Mouse (Mus musculus): ENCODE data around the gene Srgap2. TPM values are rescaled to one million over a fixed set of nuclear protein-coding genes. Genes with fewer than 3 reads are reported as not detected.

Gene Srgap2
- total RNA-seq, 2 experiments from 2014 or later, result 34.2 to 36.0 TPM

- no peak for DNase-seq
- intact Hi-C loops (cut with DNase I), result no loop called here
Observed at GRCm38 (mm10) chr1:131299240-131299639, 227.9 kb downstream of the Srgap2 start.

GRCm38 (mm10) chr1:131298171-131298570, 229.0 kb downstream of the Srgap2 start:
- intact Hi-C loops (cut with DNase I), result no loop called here
- no peak for DNase-seq

GRCm38 (mm10) chr1:131296726-131297125, 230.4 kb downstream of the Srgap2 start:
- no peak for DNase-seq
- intact Hi-C loops (cut with DNase I), result no loop called here

GRCm38 (mm10) chr1:131295200-131295599, 232.0 kb downstream of the Srgap2 start:
- DNase-seq, result no peak
- intact Hi-C loops (cut with DNase I), result no loop called here

- intact Hi-C loops (cut with DNase I), result no loop called here
Observed at GRCm38 (mm10) chr1:131293922-131294250, 233.3 kb downstream of the Srgap2 start.

GRCm38 (mm10) chr1:131293221-131293921, 233.8 kb downstream of the Srgap2 start:
- intact Hi-C loops (cut with DNase I), result no loop called here

More at GRCm38 (mm10) chr1:131293922-131294250, 233.3 kb downstream of the Srgap2 start:
- no peak for DNase-seq

GRCm38 (mm10) chr1:131290648-131291047, 236.5 kb downstream of the Srgap2 start:
- intact Hi-C loops (cut with DNase I), result loop anchor here (1.0 kb wide), 1 partner anchor 265 kb away; no protein-coding TSS in a partner anchor
- DNase-seq, result peak; percentile 58 to 71

More at GRCm38 (mm10) chr1:131293221-131293921, 233.8 kb downstream of the Srgap2 start:
- DNase-seq, result no peak

GRCm38 (mm10) chr1:131288938-131289337, 238.2 kb downstream of the Srgap2 start:
- intact Hi-C loops (cut with DNase I), result no loop called here
- DNase-seq, result no peak

GRCm38 (mm10) chr1:131287267-131287666, 239.9 kb downstream of the Srgap2 start:
- no peak for DNase-seq
- intact Hi-C loops (cut with DNase I), result no loop called here

- DNase-seq, result no peak
Observed at GRCm38 (mm10) chr1:131286803-131287202, 240.3 kb downstream of the Srgap2 start.

GRCm38 (mm10) chr1:131284616-131285015, 242.5 kb downstream of the Srgap2 start:
- intact Hi-C loops (cut with DNase I), result loop anchor here (5.0 kb wide), 1 partner anchor 378 kb away; no protein-coding TSS in a partner anchor
- no peak for DNase-seq

More at GRCm38 (mm10) chr1:131286803-131287202, 240.3 kb downstream of the Srgap2 start:
- intact Hi-C loops (cut with DNase I), result no loop called here

- no peak for DNase-seq
- intact Hi-C loops (cut with DNase I), result loop anchor here (5.0 kb wide), 1 partner anchor 378 kb away; no protein-coding TSS in a partner anchor
Observed at GRCm38 (mm10) chr1:131284167-131284566, 243.0 kb downstream of the Srgap2 start.

GRCm38 (mm10) chr1:131281731-131282130, 245.4 kb downstream of the Srgap2 start:
- intact Hi-C loops (cut with DNase I), result loop anchor here (5.0 kb wide), 1 partner anchor 381 kb away; no protein-coding TSS in a partner anchor
- DNase-seq, result no peak

- DNase-seq, result no peak
- intact Hi-C loops (cut with DNase I), result loop anchor here (5.0 kb wide), 1 partner anchor 382 kb away; no protein-coding TSS in a partner anchor
Observed at GRCm38 (mm10) chr1:131280280-131280679, 246.9 kb downstream of the Srgap2 start.

- intact Hi-C loops (cut with DNase I), result no loop called here
- no peak for DNase-seq
Observed at GRCm38 (mm10) chr1:131279456-131279776, 247.7 kb downstream of the Srgap2 start, which contains the start of gene Ikbke. TSS of gene Ikbke (minus strand) at chr1:131279606.

GRCm38 (mm10) chr1:131278606-131279455, 248.3 kb downstream of the Srgap2 start:
- intact Hi-C loops (cut with DNase I), result no loop called here

GRCm38 (mm10) chr1:131276831-131277230, 250.3 kb downstream of the Srgap2 start:
- intact Hi-C loops (cut with DNase I), result no loop called here
- no peak for DNase-seq

More at GRCm38 (mm10) chr1:131278606-131279455, 248.3 kb downstream of the Srgap2 start:
- DNase-seq, result peak in 1 of 2 experiments; percentile 27

- intact Hi-C loops (cut with DNase I), result no loop called here
- no peak for DNase-seq
Observed at GRCm38 (mm10) chr1:131275577-131275976, 251.6 kb downstream of the Srgap2 start.

GRCm38 (mm10) chr1:131274725-131275539, 252.2 kb downstream of the Srgap2 start:
- DNase-seq, result no peak
- intact Hi-C loops (cut with DNase I), result no loop called here

- intact Hi-C loops (cut with DNase I), result loop anchor here (10.0 kb wide), 1 partner anchor 475 kb away; no protein-coding TSS in a partner anchor
- DNase-seq, result peak; percentile 77 to 79
Observed at GRCm38 (mm10) chr1:131269797-131270578, 257.2 kb downstream of the Srgap2 start.
